Mouse (Mus musculus): ENCODE results near the gene Col4a1.

GRCm38 (mm10) chr8:11272205-11272604 is 40.4 kb downstream of the Col4a1 start:
- TF ChIP-seq CTCF (conservative IDR thresholded peaks at IDR 0.05; ENCODE audit: low read length) (no peak), NANOG (IDR thresholded peaks at IDR 0.05; ENCODE audit: borderline replicate concordance, low read length) (no peak), POU5F1 (IDR thresholded peaks at IDR 0.05; ENCODE audit: borderline replicate concordance, low read length) (no peak)

Measured in E14TG2a.4 (cell line).